Mouse (Mus musculus): ENCODE measurements at regions not wholly inside any gene's neighbourhood (a gene's known extent, or its start where the extent isn't known, plus 50 kb on each side); places are given as distances from the start of the nearest gene placed in this dataset.
A peak's percentile ranks its signal among the peaks of the same experiment; 100 is the strongest.

- no peak for DNase-seq
Observed at GRCm38 (mm10) chr4:80002738-80003635, 830.9 kb upstream of the Tyrp1 start.

- DNase-seq, result no peak
Observed at GRCm38 (mm10) chr4:80003636-80004365, 830.1 kb upstream of the Tyrp1 start.

- DNase-seq, result no peak
Observed at GRCm38 (mm10) chr4:80004366-80004700, 829.6 kb upstream of the Tyrp1 start.

- no peak for DNase-seq
Observed at GRCm38 (mm10) chr4:80004788-80005187, 829.1 kb upstream of the Tyrp1 start.

- no peak for DNase-seq
Observed at GRCm38 (mm10) chr4:80027876-80028275, 806.0 kb upstream of the Tyrp1 start.

- DNase-seq, result peak; percentile 77 to 78
Observed at GRCm38 (mm10) chr4:80047956-80048355, 786.0 kb upstream of the Tyrp1 start.
